Mouse (Mus musculus): ENCODE results near the gene Mcrip1. TPM values are rescaled to one million over a fixed set of nuclear protein-coding genes. Genes with fewer than 3 reads are reported as not detected.
"Not testable (repeated sequence)": the region's sequence is repeated elsewhere in the genome, so short reads cannot be mapped to it uniquely, and the experiment has no call there.

The Mcrip1 gene
- polyA plus RNA-seq, 1 experiment from 2014 or later: 249 TPM

DNA sequence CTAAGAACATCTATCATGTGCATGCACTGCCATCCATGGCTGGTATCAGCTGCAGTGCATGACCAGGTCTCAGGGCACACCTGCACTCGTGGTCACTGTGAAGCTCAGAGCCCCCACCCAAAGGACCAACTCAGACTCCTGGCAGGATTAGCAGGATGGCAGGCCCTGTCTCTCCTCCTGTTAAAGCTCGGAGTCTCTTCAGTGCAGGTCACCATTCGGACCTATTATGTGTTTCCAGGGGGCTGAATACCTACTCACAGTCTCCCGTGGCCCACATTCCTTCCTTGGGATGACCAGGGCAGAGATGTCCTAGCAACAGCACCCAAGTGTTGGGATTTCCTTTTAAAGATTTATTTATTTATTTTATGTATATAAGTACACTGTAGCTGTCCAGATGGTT is 32.4 kb downstream of the Mcrip1 start:
- Histone ChIP-seq H3K4me1 (no peaks in the 10 kb centered on the region; the same call in 1 of the 2 replicates), H3K27ac (no peak overlapping the region), H3K9ac (no peak overlapping the region), H3K4me2 (no peak overlapping the region), H3K36me3 (replicated peaks) (no peaks in the 10 kb centered on the region), H3K27me3 (replicated peaks) (no peaks in the 10 kb centered on the region), H3K9me3 (no peaks in the 10 kb centered on the region), H3K4me3 (no peak overlapping the region)
- 72% methylated on average over 4 of the region's 4 CpGs for WGBS
- ATAC-seq (replicated peaks): no peak

DNA sequence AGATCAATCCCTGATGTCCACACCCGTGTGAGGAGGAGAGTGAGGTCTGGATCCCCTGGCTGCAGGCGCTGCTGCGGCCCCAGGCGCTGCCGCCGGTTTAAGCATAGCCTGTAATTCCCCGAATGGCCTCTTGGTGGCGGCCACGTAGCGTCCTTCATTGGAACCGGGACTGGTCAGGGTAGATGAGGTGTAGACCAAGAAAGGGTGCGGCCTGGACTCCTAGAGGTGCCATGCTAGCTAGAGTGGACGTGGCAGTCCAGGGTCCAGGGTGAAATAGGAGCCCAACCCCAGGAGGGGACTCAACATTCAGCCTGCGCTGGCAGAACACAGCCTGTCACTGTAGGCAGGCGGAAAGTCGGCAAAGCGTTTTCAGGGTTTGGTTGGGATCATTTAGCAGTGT is 33.9 kb downstream of the Mcrip1 start:
- ATAC-seq (replicated peaks): peak; percentile 37; the same call in 1 of the 2 replicates
- H3K36me3 ChIP-seq (replicated peaks): no peaks in the 10 kb centered on the region
- no peak overlapping the region for H3K9ac ChIP-seq

GRCm38 (mm10) chr11:120514262-120514661 is 35.3 kb downstream of the Mcrip1 start:
- not testable (repeated sequence) for H3K4me2 ChIP-seq; H3K27ac ChIP-seq; H3K9me3 ChIP-seq; ATAC-seq (replicated peaks); H3K27me3 ChIP-seq (replicated peaks); H3K9ac ChIP-seq; H3K4me3 ChIP-seq; H3K36me3 ChIP-seq (replicated peaks); H3K4me1 ChIP-seq
- WGBS: 95% methylated on average over 2 of the region's 2 CpGs

More for the DNA sequence above, 33.9 kb downstream of the Mcrip1 start:
- H3K4me2 ChIP-seq: no peak overlapping the region
- WGBS: 17% methylated on average over 17 of the region's 17 CpGs
- H3K4me3 ChIP-seq: no peak overlapping the region
- H3K4me1 ChIP-seq: peaks cover 3% of the 10 kb centered on the region; the same call in 1 of the 2 replicates
- H3K27ac ChIP-seq: no peak overlapping the region
- no peaks in the 10 kb centered on the region for H3K9me3 ChIP-seq
- no peaks in the 10 kb centered on the region for H3K27me3 ChIP-seq (replicated peaks)

GRCm38 (mm10) chr11:120512790-120513453 is 36.6 kb downstream of the Mcrip1 start:
- Histone ChIP-seq H3K9me3 (no peaks in the 10 kb centered on the region), H3K27ac (no peak overlapping the region), H3K4me3 (no peak overlapping the region), H3K9ac (no peak overlapping the region), H3K36me3 (replicated peaks) (no peaks in the 10 kb centered on the region), H3K4me2 (no peak overlapping the region), H3K27me3 (replicated peaks) (no peaks in the 10 kb centered on the region), H3K4me1 (peaks cover 3% of the 10 kb centered on the region; the same call in 1 of the 2 replicates)
- WGBS: 54% methylated on average over 6 of the region's 6 CpGs
- no peak for ATAC-seq (replicated peaks)

GRCm38 (mm10) chr11:120510375-120511030 is 39.0 kb downstream of the Mcrip1 start:
- ATAC-seq (replicated peaks): no peak
- 0 out of 2 replicates have a peak, but pooled peaks cover 3% of the 10 kb centered on the region for H3K4me1 ChIP-seq
- 0 out of 2 replicates have a peak overlapping the region, but pooled peaks have one; percentile 7 for H3K4me3 ChIP-seq
- H3K9ac ChIP-seq: 0 out of 2 replicates have a peak overlapping the region, but pooled peaks have one; percentile 1
- H3K9me3 ChIP-seq: no peaks in the 10 kb centered on the region
- peak overlapping the region; percentile 34 for H3K4me2 ChIP-seq
- 0 out of 2 replicates have a peak overlapping the region, but pooled peaks have one; percentile 9 for H3K27ac ChIP-seq
- H3K27me3 ChIP-seq (replicated peaks): no peaks in the 10 kb centered on the region
- H3K36me3 ChIP-seq (replicated peaks): no peaks in the 10 kb centered on the region
- WGBS: 2% methylated on average over 16 of the region's 16 CpGs

- no peaks in the 10 kb centered on the region for H3K27me3 ChIP-seq (replicated peaks)
- H3K27ac ChIP-seq: no peak overlapping the region
- 0 out of 2 replicates have a peak, but pooled peaks cover 3% of the 10 kb centered on the region for H3K4me1 ChIP-seq
- 35% methylated on average over 4 of the region's 4 CpGs for WGBS
- no peak overlapping the region for H3K9ac ChIP-seq
- no peak overlapping the region for H3K4me2 ChIP-seq
- H3K36me3 ChIP-seq (replicated peaks): no peaks in the 10 kb centered on the region
- ATAC-seq (replicated peaks): no peak
- H3K9me3 ChIP-seq: no peaks in the 10 kb centered on the region
- H3K4me3 ChIP-seq: no peak overlapping the region
These were observed 39.6 kb downstream of the Mcrip1 start for GRCm38 (mm10) chr11:120509940-120510339.

DNA sequence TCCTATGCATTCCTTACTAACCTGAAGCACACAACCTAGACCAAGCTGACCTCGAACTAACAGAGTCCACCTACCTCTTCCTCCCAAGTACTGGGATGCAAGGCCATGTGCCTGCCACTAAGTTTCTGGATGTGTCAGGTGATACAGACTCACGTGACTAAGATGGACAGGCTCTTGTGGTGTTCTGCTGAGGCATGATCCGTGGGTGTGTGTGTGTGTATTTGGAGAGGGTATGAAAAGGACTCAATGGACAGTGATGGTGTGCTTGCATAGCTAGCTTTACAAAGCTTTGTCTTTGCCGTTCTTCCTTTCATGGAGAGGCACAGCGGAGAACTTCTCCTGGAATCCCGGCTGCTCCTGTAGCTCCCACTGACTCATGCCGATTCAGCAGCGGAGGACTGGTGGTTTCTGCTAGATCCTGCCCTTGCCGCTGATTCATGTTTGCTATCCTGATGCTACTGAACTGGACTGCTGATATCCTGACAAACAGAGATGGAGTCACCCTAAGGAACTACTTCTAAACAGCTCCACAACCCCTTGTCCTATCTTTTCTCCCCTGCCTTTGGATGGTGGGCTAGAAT is 41.1 kb downstream of the Mcrip1 start:
- H3K4me2 ChIP-seq: no peak overlapping the region
- H3K27me3 ChIP-seq (replicated peaks): no peaks in the 10 kb centered on the region
- H3K4me3 ChIP-seq: no peak overlapping the region
- no peaks in the 10 kb centered on the region for H3K9me3 ChIP-seq
- no peak overlapping the region for H3K27ac ChIP-seq
- H3K36me3 ChIP-seq (replicated peaks): no peaks in the 10 kb centered on the region
- no peak overlapping the region for H3K9ac ChIP-seq
- H3K4me1 ChIP-seq: 0 out of 2 replicates have a peak, but pooled peaks cover 3% of the 10 kb centered on the region
- no peak for ATAC-seq (replicated peaks)
- WGBS: 87% methylated on average over 9 of the region's 9 CpGs

DNA sequence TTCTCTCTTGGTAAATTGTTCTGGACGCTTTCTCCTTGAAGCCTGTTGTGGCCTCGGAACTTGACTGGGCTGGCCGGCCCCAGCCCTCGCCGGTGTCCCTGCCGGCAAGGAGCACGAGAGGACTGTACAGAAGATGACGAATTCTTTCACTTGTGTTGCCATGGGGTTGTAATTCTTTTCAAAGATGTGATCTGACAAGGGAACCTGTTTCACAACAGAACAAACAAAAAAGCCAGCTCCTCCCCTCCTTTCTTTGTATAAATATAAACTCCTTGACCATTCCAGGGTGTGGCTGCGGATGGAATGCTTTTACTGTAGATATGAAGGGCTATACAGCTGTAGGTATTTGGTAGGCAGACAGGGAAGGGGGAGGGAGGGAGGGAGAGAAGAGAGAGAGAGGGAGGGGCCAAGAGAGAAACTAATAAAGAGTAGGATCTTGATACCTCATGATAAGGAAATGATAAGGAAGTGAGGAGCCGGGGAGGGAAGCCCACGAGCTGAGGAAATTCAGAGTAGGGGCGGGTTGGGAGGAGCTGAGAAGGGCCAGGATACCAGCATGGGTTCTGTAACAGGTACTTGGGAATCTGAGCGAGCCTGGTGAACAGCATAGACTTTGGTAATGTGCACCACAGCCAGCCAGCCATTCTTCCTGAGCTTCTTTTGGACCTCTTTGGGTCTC is 41.8 kb downstream of the Mcrip1 start:
- no peak overlapping the region for H3K27ac ChIP-seq
- H3K4me2 ChIP-seq: no peak overlapping the region
- H3K9ac ChIP-seq: no peak overlapping the region
- H3K4me3 ChIP-seq: no peak overlapping the region
- no peaks in the 10 kb centered on the region for H3K9me3 ChIP-seq
- H3K36me3 ChIP-seq (replicated peaks): no peaks in the 10 kb centered on the region
- ATAC-seq (replicated peaks): no peak
- no peaks in the 10 kb centered on the region for H3K27me3 ChIP-seq (replicated peaks)
- WGBS: 79% methylated on average over 13 of the region's 13 CpGs
- 0 out of 2 replicates have a peak, but pooled peaks cover 3% of the 10 kb centered on the region for H3K4me1 ChIP-seq

- H3K9ac ChIP-seq: no peak overlapping the region
- no peak overlapping the region for H3K27ac ChIP-seq
- no peaks in the 10 kb centered on the region for H3K27me3 ChIP-seq (replicated peaks)
- no peak overlapping the region for H3K4me3 ChIP-seq
- no peaks in the 10 kb centered on the region for H3K9me3 ChIP-seq
- no peak for ATAC-seq (replicated peaks)
- H3K36me3 ChIP-seq (replicated peaks): no peaks in the 10 kb centered on the region
- no peak overlapping the region for H3K4me2 ChIP-seq
- WGBS: 56% methylated on average over 4 of the region's 4 CpGs
- H3K4me1 ChIP-seq: 0 out of 2 replicates have a peak, but pooled peaks cover 3% of the 10 kb centered on the region
These were observed 42.6 kb downstream of the Mcrip1 start for GRCm38 (mm10) chr11:120506899-120507298.

DNA sequence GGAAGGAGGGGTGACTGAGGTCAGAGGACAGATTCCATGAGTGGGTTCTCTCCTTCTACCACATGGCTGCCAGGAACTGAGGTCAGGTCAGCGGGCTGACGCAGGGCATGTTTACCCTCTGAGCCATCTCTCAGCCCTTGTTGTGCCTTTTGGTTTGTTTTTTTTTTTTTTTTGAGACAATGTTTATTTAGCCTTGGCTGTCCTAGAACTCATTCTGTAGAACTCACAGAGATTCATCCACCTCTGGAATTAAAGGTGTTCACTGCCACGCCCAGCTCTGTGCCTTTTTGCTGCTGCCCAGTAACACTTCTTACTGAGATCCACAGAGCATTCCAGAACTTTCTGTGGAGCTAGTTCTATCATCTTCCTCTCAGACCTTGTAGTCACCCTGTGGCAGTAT is 43.9 kb downstream of the Mcrip1 start:
- Histone ChIP-seq H3K9me3 (no peaks in the 10 kb centered on the region), H3K4me3 (no peak overlapping the region), H3K27ac (no peak overlapping the region), H3K4me2 (no peak overlapping the region), H3K27me3 (replicated peaks) (no peaks in the 10 kb centered on the region), H3K9ac (no peak overlapping the region), H3K36me3 (replicated peaks) (no peaks in the 10 kb centered on the region), H3K4me1 (0 out of 2 replicates have a peak, but pooled peaks cover 1% of the 10 kb centered on the region)
- WGBS: 94% methylated on average over 3 of the region's 3 CpGs
- no peak for ATAC-seq (replicated peaks)

GRCm38 (mm10) chr11:120501701-120502100 is 47.8 kb downstream of the Mcrip1 start:
- H3K4me2 ChIP-seq: no peak overlapping the region
- ATAC-seq (replicated peaks): no peak
- H3K9ac ChIP-seq: no peak overlapping the region
- no peaks in the 10 kb centered on the region for H3K27me3 ChIP-seq (replicated peaks)
- H3K9me3 ChIP-seq: no peaks in the 10 kb centered on the region
- peaks cover 8% of the 10 kb centered on the region; the same call in 1 of the 2 replicates for H3K36me3 ChIP-seq (replicated peaks)
- H3K4me3 ChIP-seq: no peak overlapping the region
- no peaks in the 10 kb centered on the region for H3K4me1 ChIP-seq
- WGBS: 90% methylated on average over 4 of the region's 4 CpGs
- no peak overlapping the region for H3K27ac ChIP-seq

- Histone ChIP-seq H3K4me2 (no peak overlapping the region), H3K4me1 (no peaks in the 10 kb centered on the region), H3K27ac (no peak overlapping the region), H3K4me3 (no peak overlapping the region), H3K36me3 (replicated peaks) (peaks cover 10% of the 10 kb centered on the region; the same call in 1 of the 2 replicates), H3K9ac (no peak overlapping the region), H3K27me3 (replicated peaks) (no peaks in the 10 kb centered on the region), H3K9me3 (no peaks in the 10 kb centered on the region)
- no peak for ATAC-seq (replicated peaks)
- WGBS: 71% methylated on average over 6 of the region's 6 CpGs
These were observed 48.5 kb downstream of the Mcrip1 start for GRCm38 (mm10) chr11:120501018-120501417.
